Mouse (Mus musculus) kidney, adult 18-20 months (tissue): ENCODE results near the gene Vmn2r85.
"Not testable (repeated sequence)": the region's sequence is repeated elsewhere in the genome, so short reads cannot be mapped to it uniquely, and the experiment has no call there.

ENCODE experiments used
- DNase-seq: peaks from one replicate; pipeline ENCODE4 v3.0.0; 2021

Vmn2r85 gene

DNA sequence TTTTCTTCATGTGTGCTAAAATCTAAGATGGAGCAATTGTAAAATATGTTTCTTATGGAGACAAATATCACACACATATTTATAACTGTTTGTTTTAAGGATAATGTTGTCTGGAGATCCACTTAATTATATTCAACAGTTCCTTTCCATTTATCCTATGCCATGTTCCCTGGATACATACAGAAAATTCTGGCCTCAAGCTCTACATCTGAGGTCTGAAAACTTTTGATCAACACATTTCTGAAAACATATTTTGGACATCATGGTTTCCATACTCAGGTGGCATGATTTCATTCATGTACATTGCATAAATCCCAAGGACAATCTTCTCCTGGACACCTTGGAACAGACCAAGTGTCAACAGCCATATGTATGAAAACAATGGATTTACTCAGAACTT lies at the start of gene Vmn2r85:
Gene Vmn2r85 (minus strand): TSS at position 101 of the 400 bp plus-strand sequence.
- not testable (repeated sequence) for DNase-seq

DNA sequence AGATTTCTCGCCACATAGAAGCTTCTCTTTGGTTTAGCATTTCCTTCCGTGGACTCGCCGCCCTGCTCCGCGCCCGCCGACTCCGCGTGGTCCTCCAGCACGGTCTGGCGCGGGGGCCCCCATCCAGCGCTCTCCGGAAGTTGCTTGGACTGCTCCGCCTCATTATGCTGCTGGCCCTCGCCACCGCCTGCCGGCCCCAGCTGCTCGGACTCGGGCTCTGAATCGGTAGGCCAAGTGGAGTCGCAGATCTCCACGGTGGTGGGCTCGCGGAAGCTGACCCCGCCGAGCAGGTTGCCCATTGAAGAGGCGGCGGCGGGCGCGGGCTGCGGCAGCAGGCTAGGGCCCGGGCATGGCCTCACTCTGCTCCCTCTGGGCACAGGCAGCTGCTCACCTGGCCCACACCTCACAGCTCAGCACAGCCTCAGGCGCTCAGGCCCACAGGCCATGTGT lies 40.8 kb upstream of the Vmn2r85 start:
- DNase-seq = no peak

DNA sequence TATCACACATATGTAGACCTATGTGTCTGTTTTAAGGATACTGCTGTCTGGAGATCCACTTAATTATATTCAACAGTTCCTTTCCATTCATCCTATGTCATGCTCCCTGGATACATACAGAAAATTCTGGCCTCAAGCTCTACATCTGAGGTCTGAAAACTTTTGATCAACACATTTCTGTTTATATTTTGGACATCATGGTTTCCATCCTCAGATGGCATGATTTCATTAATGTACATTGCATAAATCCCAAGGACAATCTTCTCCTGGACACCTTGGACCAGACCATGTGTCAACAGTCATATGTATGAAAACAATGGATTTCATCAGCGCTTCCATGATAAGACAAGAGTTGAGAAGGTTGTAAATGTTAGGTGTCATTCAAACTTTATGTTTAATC lies 26.4 kb upstream of the Vmn2r85 start, which contains the start of gene Vmn2r86:
Gene Vmn2r86 (minus strand): TSS at position 101 of the 400 bp plus-strand sequence.
- DNase-seq = not testable (repeated sequence)

DNA sequence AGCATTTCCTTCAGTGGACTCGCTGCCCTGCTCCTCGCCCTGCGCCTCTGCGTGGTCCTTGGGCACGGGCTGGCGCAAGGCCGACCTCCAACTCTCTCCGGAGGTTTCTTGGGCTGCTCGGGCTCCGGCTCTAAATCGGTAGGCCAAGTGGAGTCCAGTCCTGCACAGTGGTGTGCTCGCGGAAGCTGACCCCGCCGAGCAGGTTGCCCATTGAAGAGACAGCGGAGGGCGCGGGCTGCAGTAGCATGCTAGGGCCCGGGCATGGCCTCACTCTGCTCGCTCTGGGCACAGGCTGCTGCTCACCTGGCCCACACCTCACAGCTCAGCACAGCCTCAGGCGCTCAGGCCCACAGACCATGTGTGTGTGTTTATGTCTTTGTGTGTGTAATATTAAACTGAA lies 15.3 kb upstream of the Vmn2r85 start:
- no peak for DNase-seq

GRCm38 (mm10) chr10:130434185-130434898 lies 4.8 kb upstream of the Vmn2r85 start:
- not testable (repeated sequence) for DNase-seq

DNA sequence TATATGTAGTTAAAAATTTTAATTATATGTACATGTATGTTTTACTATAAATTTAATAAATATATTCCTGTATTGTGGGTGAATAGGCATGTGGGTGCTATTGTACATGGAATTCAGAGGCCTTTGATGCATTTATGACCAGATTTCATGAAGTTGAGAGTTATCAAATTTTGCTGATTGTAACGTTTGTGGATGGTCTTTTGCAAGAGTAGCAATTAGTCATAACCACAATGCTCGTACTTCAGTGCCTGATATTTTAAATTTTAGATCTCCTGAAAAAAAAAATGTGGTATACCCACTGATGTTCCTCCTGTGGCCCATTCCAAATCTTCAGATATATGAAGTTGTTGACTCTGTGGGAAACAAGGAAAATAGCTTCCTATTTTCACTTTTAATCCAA lies 7.1 kb downstream of the Vmn2r85 start:
- DNase-seq = not testable (repeated sequence)

GRCm38 (mm10) chr10:130420401-130420800 lies 9.1 kb downstream of the Vmn2r85 start:
- DNase-seq = no peak

GRCm38 (mm10) chr10:130419954-130420353 lies 9.5 kb downstream of the Vmn2r85 start:
- DNase-seq = not testable (repeated sequence)

DNA sequence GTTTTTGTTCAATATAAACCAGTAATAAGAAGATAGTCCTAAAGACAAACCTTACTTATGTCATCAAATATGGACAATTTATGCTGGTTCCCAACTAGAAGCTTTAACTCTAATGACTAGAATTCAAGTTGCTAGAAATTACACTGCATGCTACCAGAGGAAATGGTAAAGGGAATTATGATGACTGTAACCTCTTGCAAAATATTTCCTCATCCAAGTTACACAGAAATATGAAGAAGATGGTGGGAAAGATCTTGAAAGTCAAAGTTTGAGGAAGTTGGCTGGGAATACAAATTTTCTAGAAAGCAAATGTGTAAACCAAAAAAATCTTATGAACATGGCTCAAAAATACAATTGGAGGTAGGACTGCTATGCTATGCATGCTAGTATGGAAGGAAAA lies 13.2 kb downstream of the Vmn2r85 start:
- not testable (repeated sequence) for DNase-seq

- not testable (repeated sequence) for DNase-seq
Measured at GRCm38 (mm10) chr10:130412167-130412698, 17.3 kb downstream of the Vmn2r85 start.

- DNase-seq = no peak
Measured at GRCm38 (mm10) chr10:130394232-130394631, 35.3 kb downstream of the Vmn2r85 start, which contains the start of gene Vmn2r84. TSS of gene Vmn2r84 (minus strand) at chr10:130394332.

GRCm38 (mm10) chr10:130375145-130375544 lies 54.4 kb downstream of the Vmn2r85 start:
- DNase-seq = no peak

- no peak for DNase-seq
Measured at GRCm38 (mm10) chr10:130372491-130373173, 56.9 kb downstream of the Vmn2r85 start.

DNA sequence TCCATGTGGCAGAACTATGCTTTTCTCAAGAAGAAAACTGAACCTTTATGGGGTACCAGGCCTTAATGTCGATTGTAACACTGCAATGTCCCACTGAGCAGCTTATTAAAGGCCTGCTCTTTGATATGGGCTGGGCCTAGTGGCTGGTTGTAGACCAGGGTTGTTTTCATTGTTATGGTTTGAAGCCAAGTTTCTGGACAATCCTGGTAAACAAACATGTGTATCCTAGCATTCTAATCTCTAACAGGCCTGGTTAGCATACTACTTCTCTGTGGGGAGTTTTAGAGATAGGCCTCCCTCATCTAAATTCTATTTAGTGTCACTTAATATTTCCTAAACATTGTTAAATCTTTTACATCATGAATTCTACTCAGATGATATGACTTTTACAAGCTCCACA lies 57.9 kb downstream of the Vmn2r85 start:
- no peak for DNase-seq

GRCm38 (mm10) chr10:130370005-130370682 lies 59.4 kb downstream of the Vmn2r85 start:
- DNase-seq = no peak

DNA sequence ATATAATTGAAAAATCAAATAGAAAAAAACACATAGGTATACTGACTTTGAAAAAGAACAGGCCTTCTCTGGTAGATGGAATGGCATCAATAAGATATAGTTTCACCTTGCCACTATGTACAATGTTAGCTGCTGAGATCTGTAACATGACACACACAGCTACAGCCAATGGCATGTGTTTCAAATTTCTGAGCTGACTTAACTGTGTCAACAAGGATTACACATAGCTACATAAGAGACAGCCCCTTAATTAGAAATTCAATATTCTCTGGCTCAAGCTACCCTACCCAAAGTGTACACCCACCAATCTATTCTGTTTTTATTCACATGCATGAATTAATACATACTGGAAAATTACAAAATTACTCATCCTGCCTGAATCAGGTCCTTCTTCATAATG lies 61.1 kb downstream of the Vmn2r85 start:
- no peak for DNase-seq

GRCm38 (mm10) chr10:130364766-130365165 lies 64.7 kb downstream of the Vmn2r85 start:
- DNase-seq = no peak
